Comparison of ENCODE assay signal across 8 mouse cellular contexts in genomic region chr6:91488496-91489212, GRCm38 (mm10). TPM values are rescaled to one million over a fixed set of nuclear protein-coding genes. Genes with fewer than 3 reads are reported as not detected.
A peak's percentile ranks its signal among the peaks of the same experiment; 100 is the strongest.
DNase-seq lines count a peak whose midpoint lies in the region; ATAC-seq and TF ChIP-seq lines count a peak whose summit lies in the region.

No protein-coding gene starts in this region.

- H3ac ChIP-seq in C2C12 (ENCODE audit: control insufficient read depth, insufficient read length, low read depth) (no peak overlapping the region), myocyte (ENCODE audit: control insufficient read depth, insufficient read length) (no peak overlapping the region)

- H3K4me3 ChIP-seq in hindbrain, embryonic 15.5 days: no peak overlapping the region
- H3K4me3 ChIP-seq in hindbrain, embryonic 10.5 days: no peak overlapping the region
- no peak overlapping the region for H3K4me3 ChIP-seq in C2C12 (ENCODE audit: insufficient read depth, poor library complexity, severe bottlenecking)
- H3K4me3 ChIP-seq in myocyte: no peak overlapping the region

- WGBS in hindbrain, embryonic 15.5 days: 83% methylated on average over 9 of the region's 9 CpGs
- WGBS in hindbrain, embryonic 10.5 days: 89% methylated on average over 9 of the region's 9 CpGs

- no peaks in the 10 kb centered on the region for H3K79me3 ChIP-seq in C2C12 (ENCODE audit: low read depth)

- H3K9ac ChIP-seq in hindbrain, embryonic 15.5 days: 0 out of 2 replicates have a peak overlapping the region, but pooled peaks have one; percentile 3

- no peak for DNase-seq in hindbrain, embryonic 10.5 days (ENCODE audit: low spot score)
- DNase-seq in adrenal gland, postnatal 14 days: peak; percentile 58
- DNase-seq in induced T-regulatory cell, adult 2 months (ENCODE audit: low read depth): peak; percentile 62
- no peak for DNase-seq in spleen, postnatal 10 days (ENCODE audit: low spot score in 2 of 2)
- DNase-seq in cerebellum, postnatal 36 days: no peak

- no peak for ATAC-seq in hindbrain, embryonic 15.5 days (ENCODE audit: low FRiP score, low read depth)

- no peaks in the 10 kb centered on the region for H3K4me1 ChIP-seq in hindbrain, embryonic 15.5 days (replicated peaks)
- peaks cover 20% of the 10 kb centered on the region for H3K4me1 ChIP-seq in hindbrain, embryonic 10.5 days (replicated peaks)

- H3K27ac ChIP-seq in hindbrain, embryonic 15.5 days (replicated peaks): no peak overlapping the region
- no peak overlapping the region for H3K27ac ChIP-seq in hindbrain, embryonic 10.5 days

- H3K79me2 ChIP-seq in C2C12 (ENCODE audit: control insufficient read depth, insufficient read depth): no peaks in the 10 kb centered on the region
- H3K79me2 ChIP-seq in myocyte (ENCODE audit: control insufficient read depth, insufficient read depth): no peaks in the 10 kb centered on the region

- TF ChIP-seq CTCF in C2C12 (IDR thresholded peaks at IDR 0.05; ENCODE audit: control insufficient read depth, insufficient read depth, insufficient read length): no peak

- TF ChIP-seq POLR2A in myocyte (IDR thresholded peaks at IDR 0.05; ENCODE audit: insufficient read length, low read depth): no peak

- no peak overlapping the region for H3K4me2 ChIP-seq in hindbrain, embryonic 15.5 days
- H3K4me2 ChIP-seq in myocyte (ENCODE audit: low read depth): peak overlapping the region; percentile 74

- H3K36me3 ChIP-seq in hindbrain, embryonic 15.5 days: peaks cover 71% of the 10 kb centered on the region
- peaks cover 97% of the 10 kb centered on the region for H3K36me3 ChIP-seq in hindbrain, embryonic 10.5 days
- H3K36me3 ChIP-seq in C2C12 (ENCODE audit: control insufficient read depth, insufficient read depth): peaks cover 51% of the 10 kb centered on the region
- H3K36me3 ChIP-seq in myocyte (ENCODE audit: control insufficient read depth, insufficient read depth): peaks cover 26% of the 10 kb centered on the region

- H3K27me3 ChIP-seq in hindbrain, embryonic 15.5 days: no peaks in the 10 kb centered on the region
- no peaks in the 10 kb centered on the region for H3K27me3 ChIP-seq in hindbrain, embryonic 10.5 days (ENCODE audit: insufficient read depth, poor library complexity, severe bottlenecking)
- no peaks in the 10 kb centered on the region for H3K27me3 ChIP-seq in C2C12 (ENCODE audit: control insufficient read depth, insufficient read depth, insufficient read length)
- H3K27me3 ChIP-seq in myocyte (ENCODE audit: control insufficient read depth, insufficient read depth, insufficient read length): no peaks in the 10 kb centered on the region

- no peaks in the 10 kb centered on the region for H3K9me3 ChIP-seq in hindbrain, embryonic 15.5 days
- H3K9me3 ChIP-seq in hindbrain, embryonic 10.5 days: no peaks in the 10 kb centered on the region

TF ChIP-seq in C2C12, 6 proteins besides CTCF, POLR2A, EP300 and RAD21:
- TF ChIP-seq MYOG (IDR thresholded peaks at IDR 0.05; ENCODE audit: control insufficient read depth, extremely low read depth, insufficient read length): no peak
- TF ChIP-seq FOSL1 (IDR thresholded peaks at IDR 0.05; ENCODE audit: insufficient read depth, low read length, poor library complexity, severe bottlenecking): peak; percentile 78
- TF ChIP-seq MAX (IDR thresholded peaks at IDR 0.05): peak; percentile 57
- peak; percentile 57 for TF ChIP-seq MYOD1 (IDR thresholded peaks at IDR 0.05; ENCODE audit: control insufficient read depth, insufficient read length, low read depth)
- TF ChIP-seq USF1 (IDR thresholded peaks at IDR 0.05; ENCODE audit: low read depth): no peak
- TF ChIP-seq CEBPB (IDR thresholded peaks at IDR 0.05; ENCODE audit: low read depth): peak; percentile 100

TF ChIP-seq in myocyte, 11 proteins besides CTCF, POLR2A, EP300 and RAD21:
- no peak for TF ChIP-seq USF1 (IDR thresholded peaks at IDR 0.05; ENCODE audit: low read depth)
- no peak for TF ChIP-seq TCF12 (IDR thresholded peaks at IDR 0.05; ENCODE audit: insufficient read depth, poor library complexity, severe bottlenecking)
- TF ChIP-seq SRF (IDR thresholded peaks at IDR 0.05; ENCODE audit: control insufficient read depth, insufficient read length, low read depth): no peak
- TF ChIP-seq MAX (IDR thresholded peaks at IDR 0.05; ENCODE audit: low read depth): no peak
- no peak for TF ChIP-seq E2F4 (IDR thresholded peaks at IDR 0.05; ENCODE audit: insufficient read depth)
- TF ChIP-seq REST (IDR thresholded peaks at IDR 0.05; ENCODE audit: insufficient read depth, insufficient read length): no peak
- TF ChIP-seq CEBPB (IDR thresholded peaks at IDR 0.05; ENCODE audit: insufficient read depth, poor library complexity, severe bottlenecking): peak; percentile 97
- TF ChIP-seq POLR2AphosphoS2 (IDR thresholded peaks at IDR 0.05; ENCODE audit: insufficient read length, low read depth): peak; percentile 35
- TF ChIP-seq MYOG (IDR thresholded peaks at IDR 0.05; ENCODE audit: control insufficient read depth in 1 of 3, insufficient read depth in 1 of 3, insufficient read length in 2 of 3, low read depth in 2 of 3): peak in 1 of 3 experiments; percentile 31

RNA-seq across cellular contexts. Expression of gene Tmem43, which starts 15.2 kb away (rescaled TPM):
- 47.9 and 50.4 TPM in 2 replicates for polyA plus RNA-seq in hindbrain, embryonic 15.5 days (2015; fragmentation: Nextera tagmentation; extraction: Ambion mirVana)
- 61.9 and 62.7 TPM in 2 replicates for polyA plus RNA-seq in hindbrain, embryonic 10.5 days (2016; fragmentation: Nextera tagmentation; extraction: Ambion mirVana)
- 68.1 TPM for polyA plus RNA-seq in C2C12 (2012; fragmentation: generic; extraction: Trizol)
- 27.6 and 34.2 TPM in 2 replicates for total RNA-seq in adrenal gland, postnatal 14 days (2021)
- polyA plus RNA-seq in myocyte (2012; fragmentation: generic; extraction: Trizol): 84.1 TPM

RNA-seq across cellular contexts. Expression of gene Chchd4, which starts 15.3 kb away (rescaled TPM):
- polyA plus RNA-seq in hindbrain, embryonic 15.5 days (2015; fragmentation: Nextera tagmentation; extraction: Ambion mirVana): 36.2 and 37.7 TPM in 2 replicates
- 26.7 and 34.2 TPM in 2 replicates for polyA plus RNA-seq in hindbrain, embryonic 10.5 days (2016; fragmentation: Nextera tagmentation; extraction: Ambion mirVana)
- polyA plus RNA-seq in C2C12 (2012; fragmentation: generic; extraction: Trizol) (20.3 TPM), myocyte (2012; fragmentation: generic; extraction: Trizol) (13.1 TPM)
- total RNA-seq in adrenal gland, postnatal 14 days (2021): 16.2 and 20.0 TPM in 2 replicates

RNA-seq across cellular contexts. Expression of gene Xpc, which starts 27.0 kb away (rescaled TPM):
- polyA plus RNA-seq in hindbrain, embryonic 15.5 days (2015; fragmentation: Nextera tagmentation; extraction: Ambion mirVana): 16.7 and 18.6 TPM in 2 replicates
- polyA plus RNA-seq in hindbrain, embryonic 10.5 days (2016; fragmentation: Nextera tagmentation; extraction: Ambion mirVana): 23.6 and 23.7 TPM in 2 replicates
- polyA plus RNA-seq in C2C12 (2012; fragmentation: generic; extraction: Trizol) (4.5 TPM), myocyte (2012; fragmentation: generic; extraction: Trizol) (7.4 TPM)
- 12.5 and 14.6 TPM in 2 replicates for total RNA-seq in adrenal gland, postnatal 14 days (2021)

RNA-seq across cellular contexts. Expression of gene Lsm3, which starts 27.1 kb away (rescaled TPM):
- 144 and 159 TPM in 2 replicates for polyA plus RNA-seq in hindbrain, embryonic 15.5 days (2015; fragmentation: Nextera tagmentation; extraction: Ambion mirVana)
- polyA plus RNA-seq in hindbrain, embryonic 10.5 days (2016; fragmentation: Nextera tagmentation; extraction: Ambion mirVana): 340 and 380 TPM in 2 replicates
- polyA plus RNA-seq in C2C12 (2012; fragmentation: generic; extraction: Trizol) (207 TPM), myocyte (2012; fragmentation: generic; extraction: Trizol) (69.5 TPM)
- 38.2 and 39.5 TPM in 2 replicates for total RNA-seq in adrenal gland, postnatal 14 days (2021)

Comparison
In these comparisons a context has a peak if more than half of its experiments do, and no peak if none do; other contexts are left out.
1. DNase-seq: peak in adrenal gland, postnatal 14 days (single experiment) and induced T-regulatory cell, adult 2 months (single experiment); none in hindbrain, embryonic 10.5 days (single experiment), spleen, postnatal 10 days (0 of 2) and cerebellum, postnatal 36 days (0 of 2).